Mouse (Mus musculus) liver, embryonic 11.5 days (tissue): ENCODE results near the gene Klhl5. TPM values are rescaled to one million over a fixed set of nuclear protein-coding genes. Genes with fewer than 3 reads are reported as not detected.
"Not testable (repeated sequence)": the region's sequence is repeated elsewhere in the genome, so short reads cannot be mapped to it uniquely, and the experiment has no call there.

ENCODE experiments used
- ATAC-seq: fragments of 200-750 bp; cut with Nextera tagmentation; replicated peaks from 2 replicates; pipeline ENCODE4 v1.8.0; 2017; ENCODE audit warnings: moderate number of reproducible peaks, mild to moderate bottlenecking, moderate TSS enrichment, moderate library complexity; ENCODE audit not compliant: low FRiP score
- DNase-seq: peaks from one replicate; pipeline ENCODE4 v3.0.0-alpha.2; 2017; ENCODE audit warnings: low spot score
- H3K27ac ChIP-seq: fragments of 300-500 bp; sonication (generic); 2 replicates; pipeline ENCODE4 v1.5.1; 2014; ENCODE audit warnings: mild to moderate bottlenecking, low read depth, low read length, control low read depth
- H3K27me3 ChIP-seq: fragments of 300-500 bp; sonication (generic); replicated peaks from 2 replicates; pipeline ENCODE4 v1.6.1; 2014; ENCODE audit warnings: low read length, mixed read lengths; ENCODE audit not compliant: control insufficient read depth, insufficient read depth
- H3K36me3 ChIP-seq: fragments of 300-500 bp; sonication (generic); 2 replicates; pipeline ENCODE4 v1.6.1; 2014; ENCODE audit warnings: mild to moderate bottlenecking, low read length, moderate library complexity, mixed read lengths; ENCODE audit not compliant: control insufficient read depth, insufficient read depth
- H3K4me1 ChIP-seq: fragments of 300-500 bp; sonication (generic); replicated peaks from 2 replicates; pipeline ENCODE4 v1.6.1; 2014; ENCODE audit warnings: low read length, mixed read lengths; ENCODE audit not compliant: control insufficient read depth, insufficient read depth
- H3K4me2 ChIP-seq: fragments of 300-500 bp; sonication (generic); 2 replicates; pipeline ENCODE4 v1.6.1; 2014; ENCODE audit warnings: mild to moderate bottlenecking, control low read depth, moderate library complexity
- H3K4me3 ChIP-seq: fragments of 300-500 bp; sonication (generic); 2 replicates; pipeline ENCODE4 v1.5.1; 2014; ENCODE audit warnings: low read depth, low read length, control low read depth
- H3K9ac ChIP-seq: fragments of 300-500 bp; sonication (generic); 2 replicates; pipeline ENCODE4 v1.6.1; 2014; ENCODE audit warnings: low read depth, low read length, control low read depth
- H3K9me3 ChIP-seq: fragments of 300-500 bp; sonication (generic); 2 replicates; pipeline ENCODE4 v1.6.1; 2016; ENCODE audit warnings: low read length, inconsistent platforms, mixed read lengths; ENCODE audit not compliant: control insufficient read depth
- WGBS: fragments of 180-500 bp; shearing (Covaris S2); extraction: QIAGEN DNeasy Blood & Tissue Kit; methylation state at CpG from one replicate; pipeline ENCODE4 v1.1.7; 2014; 5-methylcytosine and 5-hydroxymethylcytosine counted together
- polyA plus RNA-seq: library from polyadenylated mRNA; unstranded; fragments of >200 nt; fragmentation: Nextera tagmentation; extraction: Ambion mirVana; gene quantifications from 2 replicates; pipeline ENCODE4 v1.2.1, GENCODE M21; 2014

Gene Klhl5
- polyA plus RNA-seq, 1 experiment from 2014 or later = 10.0 TPM

DNA sequence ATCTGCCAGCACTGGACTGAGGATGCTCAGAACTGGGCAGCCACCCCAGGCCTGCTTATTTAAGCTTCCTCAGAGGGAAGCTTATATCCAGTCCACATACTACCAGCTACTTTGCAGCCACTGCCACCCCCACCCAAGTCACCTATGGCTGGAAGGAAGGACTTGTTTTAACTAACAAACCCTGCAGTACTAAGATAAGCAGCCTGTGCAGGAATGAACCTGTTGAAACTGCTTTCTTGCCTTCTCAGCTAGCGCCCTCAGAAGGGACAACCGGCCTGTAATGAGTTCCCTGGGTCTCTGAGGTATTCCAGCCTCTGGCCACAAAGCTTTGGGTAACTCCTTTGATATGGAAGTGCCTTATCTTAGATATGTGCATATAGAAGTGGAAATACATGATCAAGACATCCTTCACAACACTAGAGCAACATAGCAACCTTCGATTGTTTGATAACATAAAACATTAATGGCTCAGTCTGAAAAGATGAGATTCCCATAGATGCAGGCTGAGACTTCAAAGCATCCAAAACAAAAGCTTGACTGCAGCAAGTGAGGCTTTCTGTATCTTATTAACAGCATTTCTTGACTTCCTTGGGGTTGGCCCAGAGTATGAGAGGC is 5.2 kb upstream of the Klhl5 start:
- H3K27ac ChIP-seq = no peak overlapping the region; the same call in 1 of the 2 replicates
- H3K9ac ChIP-seq = peak overlapping the region; percentile 20; the same call in 1 of the 2 replicates
- H3K4me2 ChIP-seq = peak overlapping the region; percentile 12; the same call in 1 of the 2 replicates

DNA sequence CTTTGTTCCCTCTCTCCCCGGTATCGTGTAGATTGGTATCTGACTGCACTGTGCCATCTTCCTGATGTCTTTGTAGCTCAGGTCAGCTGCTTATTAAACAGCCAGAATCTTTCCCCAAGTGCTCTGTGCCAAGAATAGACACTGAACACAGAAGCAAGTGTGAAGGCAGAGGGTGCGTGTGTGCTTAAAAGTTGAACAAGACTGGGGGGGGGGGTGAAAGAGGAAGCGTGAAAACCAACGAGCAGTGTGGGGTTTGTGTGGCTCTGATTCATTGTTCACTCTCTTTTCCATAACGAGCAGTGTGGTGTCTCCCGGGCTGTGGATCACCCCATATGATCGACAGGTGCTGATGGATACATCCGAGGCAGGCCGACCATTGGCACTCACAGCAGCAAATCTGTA is 4.7 kb upstream of the Klhl5 start:
- 63% methylated on average over 10 of the region's 10 CpGs for WGBS
- Histone ChIP-seq H3K4me1 (peaks cover 16% of the 10 kb centered on the region), H3K36me3 (no peaks in the 10 kb centered on the region), H3K4me3 (no peak overlapping the region), H3K4me2 (peak overlapping the region; percentile 12; the same call in 1 of the 2 replicates), H3K9ac (peak overlapping the region; percentile 20; the same call in 1 of the 2 replicates), H3K27me3 (no peaks in the 10 kb centered on the region), H3K27ac (no peak overlapping the region; the same call in 1 of the 2 replicates), H3K9me3 (no peaks in the 10 kb centered on the region)
- no peak for ATAC-seq
- DNase-seq = no peak

More for the DNA sequence above, 5.2 kb upstream of the Klhl5 start:
- WGBS = 52% methylated on average over 3 of the region's 3 CpGs
- H3K36me3 ChIP-seq = no peaks in the 10 kb centered on the region
- no peak overlapping the region for H3K4me3 ChIP-seq
- peak; percentile 74 for ATAC-seq
- peaks cover 16% of the 10 kb centered on the region for H3K4me1 ChIP-seq
- H3K9me3 ChIP-seq = no peaks in the 10 kb centered on the region
- no peaks in the 10 kb centered on the region for H3K27me3 ChIP-seq
- no peak for DNase-seq

DNA sequence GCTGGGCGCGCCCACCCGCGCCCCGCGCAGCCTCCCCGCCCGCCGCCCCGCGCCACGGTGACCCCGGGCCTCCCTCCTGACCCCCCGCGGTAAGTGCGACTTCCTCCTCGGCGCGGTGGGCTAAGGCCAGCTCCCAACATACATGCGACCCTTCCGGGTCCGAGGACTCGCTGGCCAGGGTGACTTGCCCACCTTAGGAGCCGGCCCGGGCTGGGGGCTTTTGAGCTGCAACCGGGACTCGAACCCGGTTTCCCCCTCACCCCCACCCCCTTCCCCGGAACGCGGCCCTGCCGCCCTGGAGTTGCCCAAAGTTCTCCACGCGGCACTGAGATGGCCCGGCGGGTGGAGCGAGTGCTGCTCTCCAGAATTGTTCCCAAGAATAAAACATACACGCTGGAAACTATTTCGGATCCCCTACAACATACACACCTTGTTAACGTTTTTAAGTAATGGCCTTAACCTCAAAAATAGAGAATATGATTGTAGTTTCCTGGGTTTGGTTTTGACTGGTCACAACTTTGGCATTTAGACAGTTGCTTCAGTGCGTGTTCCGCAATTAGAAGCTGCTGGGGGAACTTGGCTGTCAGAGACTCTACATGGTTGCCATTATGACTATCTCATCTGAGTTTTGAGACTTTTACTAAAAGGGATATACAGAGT is 564 bp downstream of the Klhl5 start:
- peak; percentile 7; the same call in 1 of the 2 replicates for ATAC-seq
- no peaks in the 10 kb centered on the region for H3K27me3 ChIP-seq
- peak overlapping the region; percentile 79 for H3K27ac ChIP-seq
- DNase-seq = peak; percentile 66
- H3K9me3 ChIP-seq = no peaks in the 10 kb centered on the region
- peak overlapping the region; percentile 90 for H3K4me2 ChIP-seq
- peak overlapping the region; percentile 85 for H3K4me3 ChIP-seq
- H3K9ac ChIP-seq = peak overlapping the region; percentile 90
- WGBS = 2% methylated on average over 33 of the region's 42 CpGs
- no peaks in the 10 kb centered on the region for H3K36me3 ChIP-seq
- peaks cover 9% of the 10 kb centered on the region for H3K4me1 ChIP-seq

DNA sequence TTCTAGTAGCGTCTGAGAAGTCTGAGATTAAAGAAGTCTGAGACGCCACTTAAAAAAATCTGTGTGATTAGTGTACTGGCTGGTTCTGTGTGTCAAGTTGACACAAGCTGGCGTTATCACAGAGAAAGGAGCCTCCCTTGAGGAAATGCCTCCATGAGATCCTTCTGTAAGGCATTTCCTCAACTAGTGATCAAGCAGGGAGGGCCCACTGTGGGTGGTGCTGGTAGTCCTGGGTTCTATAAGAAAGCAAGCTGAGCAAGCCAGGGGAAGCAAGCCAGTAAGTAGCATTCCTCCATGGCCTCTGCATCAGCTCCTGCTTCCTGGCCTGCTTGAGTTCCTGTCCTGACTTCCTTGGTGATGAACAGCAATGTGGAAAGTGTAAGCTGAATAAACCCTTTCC is 4.9 kb downstream of the Klhl5 start:
- WGBS = 12% methylated on average over 3 of the region's 3 CpGs
- not testable (repeated sequence) for DNase-seq, H3K27me3 ChIP-seq, H3K9ac ChIP-seq, H3K27ac ChIP-seq, H3K4me3 ChIP-seq, H3K9me3 ChIP-seq, ATAC-seq, H3K4me2 ChIP-seq, H3K36me3 ChIP-seq
- peaks cover 13% of the 10 kb centered on the region for H3K4me1 ChIP-seq

DNA sequence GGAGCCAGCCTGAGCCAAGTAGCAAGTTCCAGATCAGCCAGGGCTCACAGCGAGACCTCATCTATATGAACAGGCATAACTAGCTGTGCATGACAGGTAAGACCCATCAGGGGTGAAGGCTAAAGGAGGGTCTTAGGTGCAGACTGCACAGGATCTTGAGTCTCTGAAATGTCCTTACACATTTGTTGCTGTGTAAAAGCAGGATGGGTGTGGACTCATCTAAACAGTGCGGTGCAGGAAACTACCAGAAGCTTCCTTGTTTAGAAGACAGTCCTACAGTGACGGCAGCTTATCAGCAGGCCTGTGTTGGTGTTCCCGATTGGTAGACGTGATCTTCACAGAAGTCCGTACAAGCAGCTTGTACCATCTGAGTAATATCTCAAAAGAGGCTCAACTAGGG is 6.0 kb downstream of the Klhl5 start:
- ATAC-seq = peak; percentile 62; the same call in 1 of the 2 replicates
- Histone ChIP-seq H3K27me3 (no peaks in the 10 kb centered on the region), H3K36me3 (peaks cover 5% of the 10 kb centered on the region; the same call in 1 of the 2 replicates)

DNA sequence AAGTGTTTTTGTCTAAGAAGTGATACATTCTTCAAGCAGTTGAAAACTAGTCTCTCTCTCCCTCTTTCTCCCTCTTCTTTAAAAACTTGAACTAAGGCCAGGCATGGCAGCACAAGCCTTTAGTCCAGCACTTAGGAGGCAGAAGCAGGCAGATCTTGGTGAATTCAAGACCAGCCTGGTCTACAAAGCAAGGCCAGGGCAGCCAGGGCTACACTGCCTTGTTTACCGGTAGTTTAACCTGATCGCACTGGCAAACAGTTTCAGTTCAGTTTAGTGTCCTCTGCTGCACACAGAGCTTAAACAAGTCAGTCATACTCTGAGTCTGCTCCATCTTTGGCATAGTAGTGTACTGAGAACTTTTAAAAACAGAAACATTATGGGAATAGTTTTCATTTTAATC is 9.4 kb downstream of the Klhl5 start:
- DNase-seq (no peak), ATAC-seq (no peak)
- H3K4me1 ChIP-seq = peaks cover 11% of the 10 kb centered on the region
- H3K9me3 ChIP-seq = no peaks in the 10 kb centered on the region
- no peak overlapping the region for H3K4me3 ChIP-seq
- H3K9ac ChIP-seq = no peak overlapping the region
- no peaks in the 10 kb centered on the region for H3K27me3 ChIP-seq
- 93% methylated on average over 2 of the region's 2 CpGs for WGBS
- no peak overlapping the region for H3K27ac ChIP-seq
- H3K4me2 ChIP-seq = no peak overlapping the region
- peaks cover 5% of the 10 kb centered on the region; the same call in 1 of the 2 replicates for H3K36me3 ChIP-seq

More for the DNA sequence above, 6.0 kb downstream of the Klhl5 start:
- no peak overlapping the region for H3K27ac ChIP-seq
- no peak overlapping the region for H3K4me3 ChIP-seq
- no peak overlapping the region for H3K9ac ChIP-seq
- no peaks in the 10 kb centered on the region for H3K9me3 ChIP-seq
- no peak for DNase-seq
- H3K4me2 ChIP-seq = no peak overlapping the region; the same call in 1 of the 2 replicates
- WGBS = 36% methylated on average over 6 of the region's 6 CpGs
- H3K4me1 ChIP-seq = peaks cover 13% of the 10 kb centered on the region

DNA sequence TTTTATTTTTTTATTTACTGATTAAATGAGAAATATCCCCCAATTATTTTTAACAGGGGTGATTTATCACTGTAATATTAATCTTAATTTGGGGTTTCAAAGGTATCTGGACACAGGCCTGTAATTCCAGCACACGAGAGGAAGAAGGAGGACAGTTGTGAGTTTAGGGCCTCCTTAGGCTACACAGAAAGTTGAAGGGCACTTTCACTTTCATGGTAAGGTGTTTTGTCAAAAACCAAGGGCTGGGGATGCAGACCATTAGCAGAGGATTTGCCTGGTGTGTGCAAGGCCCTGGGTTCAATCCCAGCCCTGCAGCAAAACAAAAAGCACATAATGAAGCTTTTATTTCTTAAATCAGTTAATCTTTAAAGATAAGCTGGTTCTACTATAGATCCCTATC is 12.2 kb downstream of the Klhl5 start:
- Histone ChIP-seq H3K4me2 (no peak overlapping the region), H3K27ac (no peak overlapping the region), H3K4me1 (no peaks in the 10 kb centered on the region), H3K9me3 (no peaks in the 10 kb centered on the region), H3K27me3 (no peaks in the 10 kb centered on the region), H3K36me3 (peaks cover 5% of the 10 kb centered on the region; the same call in 1 of the 2 replicates), H3K4me3 (no peak overlapping the region), H3K9ac (no peak overlapping the region)
- 69% methylated on average over 1 of the region's 1 CpGs for WGBS
- DNase-seq (no peak), ATAC-seq (no peak)

DNA sequence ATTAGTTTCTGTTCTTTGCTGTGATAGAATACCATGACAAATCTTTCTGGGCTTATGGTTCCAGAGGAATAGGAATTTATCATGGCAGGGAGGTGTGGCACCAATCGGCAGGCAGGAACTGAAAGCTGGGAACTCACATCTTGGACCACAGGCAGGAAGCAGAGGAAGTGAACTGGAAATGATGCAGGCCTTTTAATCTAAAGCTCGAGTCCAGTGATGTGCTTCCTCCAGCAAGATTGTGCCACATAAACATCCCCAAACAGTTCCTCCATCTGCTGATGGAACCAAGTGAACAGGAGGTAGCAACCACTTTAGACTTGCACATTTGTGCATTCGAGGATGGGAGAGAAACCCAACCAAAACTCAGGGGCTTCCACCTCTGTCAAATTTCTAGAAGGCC is 12.6 kb downstream of the Klhl5 start:
- WGBS = 39% methylated on average over 3 of the region's 3 CpGs
- Histone ChIP-seq H3K36me3 (peaks cover 5% of the 10 kb centered on the region; the same call in 1 of the 2 replicates), H3K4me1 (no peaks in the 10 kb centered on the region), H3K9ac (no peak overlapping the region), H3K27ac (no peak overlapping the region), H3K4me3 (no peak overlapping the region), H3K9me3 (no peaks in the 10 kb centered on the region), H3K27me3 (no peaks in the 10 kb centered on the region), H3K4me2 (no peak overlapping the region)
- DNase-seq (no peak), ATAC-seq (no peak)
